Mouse (Mus musculus): ENCODE data around the gene Gm9999. TPM values are rescaled to one million over a fixed set of nuclear protein-coding genes. Genes with fewer than 3 reads are reported as not detected.
"Not testable (repeated sequence)": the region's sequence is repeated elsewhere in the genome, so short reads cannot be mapped to it uniquely, and the experiment has no call there.

The Gm9999 gene
- polyA plus RNA-seq, 1 experiment from 2014 or later: not detected

DNA sequence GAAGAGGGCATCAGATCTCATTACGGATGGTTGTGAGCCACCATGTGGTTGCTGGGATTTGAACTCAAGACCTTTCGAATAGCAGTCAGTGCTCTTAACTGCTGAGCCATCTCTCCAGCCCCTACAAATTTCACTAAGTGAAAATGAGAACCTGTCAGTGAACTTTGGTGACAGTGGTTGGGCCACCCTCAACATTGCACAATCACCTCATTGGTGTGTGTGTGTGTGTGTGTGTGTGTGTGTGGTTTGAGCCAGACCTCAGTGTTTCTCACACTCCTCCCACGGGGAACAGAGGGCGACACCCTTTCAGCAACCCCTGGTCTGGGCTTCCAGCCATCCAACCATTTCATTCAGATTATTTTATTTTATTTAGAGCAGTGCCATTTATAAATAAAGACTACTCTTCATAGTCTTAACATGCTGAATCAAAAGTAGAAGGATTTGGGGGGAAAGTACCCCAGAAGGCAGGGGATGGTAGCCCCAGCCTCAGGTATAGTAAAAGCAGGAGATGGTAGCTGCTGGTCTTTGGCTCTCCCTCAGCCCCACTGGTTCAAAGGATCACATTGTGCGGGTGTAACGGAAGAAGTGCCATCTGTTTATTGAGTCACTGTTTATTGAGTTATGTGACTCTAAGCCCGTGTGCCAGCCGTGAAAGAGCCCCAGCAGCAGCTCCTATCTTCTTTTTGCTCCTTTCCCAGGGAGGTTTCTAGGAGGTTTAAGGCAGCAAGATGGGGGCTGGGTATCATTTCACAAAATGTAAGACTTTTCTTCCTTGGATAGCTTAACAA lies 2.5 kb downstream of the Gm9999 start:
- H3K27ac ChIP-seq: no peak overlapping the region
- H3K4me1 ChIP-seq (replicated peaks): peaks cover 4% of the 10 kb centered on the region; the same call in 1 of the 2 replicates
- no peak overlapping the region for H3K9ac ChIP-seq
- H3K4me2 ChIP-seq: no peak overlapping the region
- H3K4me3 ChIP-seq: no peak overlapping the region
- 66% methylated on average over 8 of the region's 8 CpGs for WGBS
- no peaks in the 10 kb centered on the region for H3K9me3 ChIP-seq
- no peak for ATAC-seq (ENCODE audit: low FRiP score)
- no peaks in the 10 kb centered on the region for H3K27me3 ChIP-seq
- 0 out of 2 replicates have a peak, but pooled peaks cover 5% of the 10 kb centered on the region for H3K36me3 ChIP-seq

DNA sequence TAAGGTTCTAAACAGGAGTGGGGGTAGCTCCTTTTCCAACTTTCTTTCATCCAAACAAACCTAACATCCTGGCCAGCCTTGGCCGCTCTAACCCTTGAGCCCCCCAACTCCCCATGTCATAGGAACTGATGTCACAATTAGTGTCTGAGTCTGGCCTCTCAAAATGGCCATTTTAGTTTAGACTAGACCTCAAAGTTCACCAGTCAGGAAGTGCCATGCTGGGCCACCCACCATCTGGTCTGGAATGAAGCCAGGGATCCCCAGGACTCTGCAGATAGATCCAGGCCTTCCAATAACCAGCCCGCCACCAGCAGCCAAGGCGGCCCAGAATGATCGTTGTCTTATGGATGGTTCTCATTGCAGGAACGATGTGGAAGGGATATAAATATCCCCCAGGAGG lies 3.3 kb downstream of the Gm9999 start:
- no peak overlapping the region for H3K27ac ChIP-seq

DNA sequence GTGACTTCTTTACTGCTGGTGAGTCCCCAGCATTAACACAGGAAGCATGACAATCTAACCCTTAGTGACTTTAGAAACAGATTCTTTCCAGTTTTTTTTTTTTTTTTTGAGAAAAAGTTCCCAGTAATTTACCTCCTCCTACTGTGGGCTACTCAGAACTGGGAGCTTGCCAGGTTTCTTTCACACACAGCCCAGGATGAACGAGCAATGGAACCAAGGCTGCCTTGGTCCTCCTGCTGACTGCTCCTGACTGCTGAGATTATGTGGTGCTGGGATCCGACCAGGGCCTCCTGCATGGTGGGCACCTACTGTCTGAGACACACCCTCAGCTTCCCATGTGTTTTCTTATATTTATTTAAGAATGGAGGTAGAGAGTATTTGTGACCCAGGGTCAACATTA lies 3.7 kb downstream of the Gm9999 start:
- Histone ChIP-seq H3K36me3 (peaks cover 12% of the 10 kb centered on the region), H3K27me3 (no peaks in the 10 kb centered on the region), H3K9ac (no peak overlapping the region), H3K4me3 (no peak overlapping the region), H3K9me3 (no peaks in the 10 kb centered on the region), H3K27ac (no peak overlapping the region), H3K4me2 (no peak overlapping the region), H3K4me1 (replicated peaks) (peaks cover 4% of the 10 kb centered on the region; the same call in 1 of the 2 replicates)
- WGBS: 53% methylated on average over 2 of the region's 2 CpGs
- no peak for ATAC-seq (ENCODE audit: low FRiP score)

More for the DNA sequence above, 3.3 kb downstream of the Gm9999 start:
- Histone ChIP-seq H3K9ac (no peak overlapping the region), H3K4me2 (no peak overlapping the region), H3K9me3 (no peaks in the 10 kb centered on the region), H3K4me3 (no peak overlapping the region), H3K4me1 (replicated peaks) (peaks cover 4% of the 10 kb centered on the region; the same call in 1 of the 2 replicates), H3K27me3 (no peaks in the 10 kb centered on the region), H3K36me3 (peaks cover 8% of the 10 kb centered on the region; the same call in 1 of the 2 replicates)
- ATAC-seq (ENCODE audit: low FRiP score): no peak
- WGBS: 62% methylated on average over 5 of the region's 5 CpGs

DNA sequence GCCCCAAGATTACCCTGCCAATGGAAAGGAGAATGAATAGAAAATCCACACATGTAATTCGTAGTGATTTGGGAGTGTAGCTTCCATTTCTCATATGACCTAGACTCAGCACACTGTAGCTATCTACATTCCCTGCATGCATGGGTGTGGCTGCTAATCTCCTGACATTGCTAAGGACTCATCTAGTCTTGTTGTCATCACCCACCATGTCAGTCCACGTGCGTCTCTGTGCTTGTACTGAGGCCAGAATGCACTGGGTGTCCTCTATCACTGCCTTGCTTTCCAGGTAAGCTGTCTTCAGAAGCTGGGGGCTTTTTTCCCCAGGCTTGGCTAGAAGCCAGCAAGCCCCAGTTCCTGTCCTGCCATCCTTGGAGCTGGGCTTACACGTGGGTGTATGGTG lies 6.0 kb downstream of the Gm9999 start:
- ATAC-seq (ENCODE audit: low FRiP score); H3K9me3 ChIP-seq; H3K4me2 ChIP-seq; H3K27ac ChIP-seq; H3K4me1 ChIP-seq (replicated peaks); H3K9ac ChIP-seq; H3K4me3 ChIP-seq; H3K27me3 ChIP-seq: not testable (repeated sequence)
- peaks cover 32% of the 10 kb centered on the region for H3K36me3 ChIP-seq
- WGBS: 82% methylated on average over 4 of the region's 4 CpGs

DNA sequence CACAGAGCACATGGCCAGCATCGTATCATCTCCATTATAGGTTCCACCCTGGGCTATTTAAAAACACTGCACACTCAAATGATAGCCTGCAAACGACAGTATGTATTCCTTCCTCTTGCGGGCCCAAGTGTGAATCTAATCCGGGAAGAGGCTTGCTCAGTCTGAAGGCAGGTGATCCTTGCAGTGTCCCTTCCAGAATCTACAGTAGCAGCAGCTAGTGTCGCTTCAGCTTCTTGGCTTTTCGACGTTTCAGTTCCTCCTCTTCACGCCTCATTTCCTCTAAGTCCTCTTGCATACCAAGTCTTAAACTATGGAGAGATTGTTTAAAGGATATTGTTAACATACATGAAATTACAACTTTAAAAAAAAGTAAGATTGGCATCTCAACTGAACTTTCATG lies 9.7 kb downstream of the Gm9999 start:
- peaks cover 64% of the 10 kb centered on the region for H3K36me3 ChIP-seq
- ATAC-seq (ENCODE audit: low FRiP score): no peak
- no peaks in the 10 kb centered on the region for H3K4me1 ChIP-seq (replicated peaks)
- H3K4me2 ChIP-seq: no peak overlapping the region
- no peaks in the 10 kb centered on the region for H3K27me3 ChIP-seq
- no peak overlapping the region for H3K9ac ChIP-seq
- 86% methylated on average over 8 of the region's 8 CpGs for WGBS
- no peak overlapping the region for H3K4me3 ChIP-seq
- no peak overlapping the region for H3K27ac ChIP-seq
- H3K9me3 ChIP-seq: no peaks in the 10 kb centered on the region

DNA sequence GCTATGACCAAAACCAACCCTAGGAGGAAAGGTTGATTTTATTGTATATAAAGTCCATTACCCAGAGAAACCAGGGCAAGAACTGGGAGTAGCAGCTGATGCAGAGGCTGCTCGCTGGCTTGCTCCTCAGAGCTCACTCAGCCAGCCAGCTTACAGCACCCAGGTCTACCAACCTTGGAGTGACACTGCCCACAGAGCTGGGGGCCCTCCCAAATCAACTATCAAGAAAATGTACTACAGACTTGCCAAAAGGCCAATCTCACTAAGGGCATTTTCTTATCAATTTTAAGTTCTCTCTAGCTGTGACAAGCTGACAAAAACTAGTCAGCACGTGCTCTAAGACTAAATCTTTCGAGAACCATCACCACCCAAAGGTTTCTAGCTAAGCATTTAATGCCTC lies 12.2 kb downstream of the Gm9999 start:
- 94% methylated on average over 3 of the region's 3 CpGs for WGBS
- Histone ChIP-seq H3K9ac (no peak overlapping the region), H3K9me3 (no peaks in the 10 kb centered on the region), H3K4me3 (no peak overlapping the region), H3K36me3 (peaks cover 73% of the 10 kb centered on the region), H3K27me3 (no peaks in the 10 kb centered on the region), H3K27ac (no peak overlapping the region), H3K4me2 (no peak overlapping the region), H3K4me1 (replicated peaks) (peaks cover 9% of the 10 kb centered on the region)
- no peak for ATAC-seq (ENCODE audit: low FRiP score)

DNA sequence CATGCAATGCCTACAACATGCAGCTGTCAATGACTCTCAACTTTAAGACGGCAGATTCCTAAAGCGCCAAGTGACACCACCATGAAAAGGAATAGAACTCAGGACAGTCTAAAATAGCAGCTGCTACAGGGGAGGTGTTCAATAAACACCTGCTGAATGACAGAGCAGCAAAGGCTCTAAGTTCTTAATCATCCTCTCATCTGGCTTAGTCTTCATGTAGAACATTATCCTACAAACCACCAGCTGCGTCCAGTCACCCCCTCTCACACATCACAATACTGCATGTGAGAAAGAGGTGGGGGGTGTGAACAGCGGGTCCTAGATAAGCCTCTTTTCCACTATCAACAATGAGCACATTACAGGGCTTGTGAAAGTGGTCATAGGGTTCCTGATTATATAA lies 13.6 kb downstream of the Gm9999 start:
- Histone ChIP-seq H3K9ac (no peak overlapping the region), H3K4me1 (replicated peaks) (peaks cover 20% of the 10 kb centered on the region), H3K4me2 (no peak overlapping the region), H3K4me3 (no peak overlapping the region), H3K9me3 (no peaks in the 10 kb centered on the region), H3K36me3 (peaks cover 64% of the 10 kb centered on the region), H3K27ac (no peak overlapping the region), H3K27me3 (no peaks in the 10 kb centered on the region)
- 96% methylated on average over 4 of the region's 4 CpGs for WGBS
- ATAC-seq (ENCODE audit: low FRiP score): no peak

DNA sequence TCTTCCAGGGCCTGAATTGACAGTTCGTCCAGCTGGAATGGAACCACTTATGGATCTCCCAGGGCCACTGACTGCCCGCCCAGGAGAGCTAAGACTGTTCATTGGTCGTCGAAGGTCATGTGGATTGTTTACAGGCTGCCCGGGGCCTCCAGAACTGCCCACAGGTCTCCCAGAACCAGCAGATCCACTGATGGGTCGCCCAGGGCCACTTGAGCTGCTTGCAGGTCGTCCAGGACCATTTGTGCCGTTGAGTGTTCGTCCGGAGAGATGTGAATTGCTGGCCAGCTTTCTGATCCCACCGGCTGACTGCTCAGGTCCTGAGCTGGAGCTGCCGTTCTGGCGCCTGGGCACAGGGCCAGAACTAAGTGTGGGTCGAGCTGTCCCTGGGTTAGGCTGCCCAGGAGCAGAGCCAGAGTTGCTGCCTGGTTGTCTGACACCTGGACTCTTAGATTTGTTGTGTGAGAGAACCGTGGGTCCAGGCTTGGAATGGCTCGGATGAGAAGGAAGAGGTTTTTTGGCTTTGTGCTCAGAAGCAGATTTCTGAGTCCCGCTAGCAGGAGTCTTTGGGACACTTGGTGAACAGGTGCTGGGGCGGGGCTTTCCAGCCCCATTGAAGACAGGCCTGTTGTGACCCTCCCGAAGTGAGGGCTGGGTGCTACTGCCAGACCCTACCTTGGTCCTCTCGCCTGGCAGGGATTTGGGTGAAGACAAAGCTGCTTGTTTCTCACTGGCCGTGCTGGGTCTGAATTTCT lies 14.4 kb downstream of the Gm9999 start:
- Histone ChIP-seq H3K9ac (no peak overlapping the region), H3K9me3 (no peaks in the 10 kb centered on the region), H3K36me3 (peaks cover 59% of the 10 kb centered on the region), H3K4me2 (no peak overlapping the region), H3K4me3 (no peak overlapping the region), H3K4me1 (replicated peaks) (peaks cover 28% of the 10 kb centered on the region), H3K27ac (no peak overlapping the region), H3K27me3 (no peaks in the 10 kb centered on the region)
- 91% methylated on average over 21 of the region's 21 CpGs for WGBS
- ATAC-seq (ENCODE audit: low FRiP score): no peak

DNA sequence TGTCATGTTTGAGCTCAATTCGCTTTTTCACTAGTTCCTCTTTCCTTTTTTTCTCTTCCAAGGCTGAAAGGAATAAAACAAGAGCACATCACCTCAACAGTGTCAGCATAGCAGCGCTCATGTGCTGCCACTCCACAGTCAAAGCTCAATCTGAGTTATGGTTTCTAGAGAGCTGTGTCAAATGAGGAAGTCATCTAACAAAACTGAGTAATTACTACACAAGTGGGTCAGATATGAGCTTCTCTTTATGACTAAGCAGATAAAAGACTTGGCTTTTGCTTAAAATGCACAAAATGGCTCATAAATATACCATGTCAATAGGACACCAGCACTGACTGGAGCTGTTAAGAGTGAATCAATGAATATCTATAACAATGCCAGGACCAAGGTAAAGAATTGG lies 15.6 kb downstream of the Gm9999 start:
- no peaks in the 10 kb centered on the region for H3K9me3 ChIP-seq
- H3K27me3 ChIP-seq: no peaks in the 10 kb centered on the region
- peaks cover 39% of the 10 kb centered on the region for H3K4me1 ChIP-seq (replicated peaks)
- H3K4me2 ChIP-seq: no peak overlapping the region
- H3K27ac ChIP-seq: no peak overlapping the region
- peaks cover 48% of the 10 kb centered on the region for H3K36me3 ChIP-seq
- H3K4me3 ChIP-seq: no peak overlapping the region
- no peak for ATAC-seq (ENCODE audit: low FRiP score)
- H3K9ac ChIP-seq: no peak overlapping the region
- WGBS: 86% methylated on average over 2 of the region's 2 CpGs

DNA sequence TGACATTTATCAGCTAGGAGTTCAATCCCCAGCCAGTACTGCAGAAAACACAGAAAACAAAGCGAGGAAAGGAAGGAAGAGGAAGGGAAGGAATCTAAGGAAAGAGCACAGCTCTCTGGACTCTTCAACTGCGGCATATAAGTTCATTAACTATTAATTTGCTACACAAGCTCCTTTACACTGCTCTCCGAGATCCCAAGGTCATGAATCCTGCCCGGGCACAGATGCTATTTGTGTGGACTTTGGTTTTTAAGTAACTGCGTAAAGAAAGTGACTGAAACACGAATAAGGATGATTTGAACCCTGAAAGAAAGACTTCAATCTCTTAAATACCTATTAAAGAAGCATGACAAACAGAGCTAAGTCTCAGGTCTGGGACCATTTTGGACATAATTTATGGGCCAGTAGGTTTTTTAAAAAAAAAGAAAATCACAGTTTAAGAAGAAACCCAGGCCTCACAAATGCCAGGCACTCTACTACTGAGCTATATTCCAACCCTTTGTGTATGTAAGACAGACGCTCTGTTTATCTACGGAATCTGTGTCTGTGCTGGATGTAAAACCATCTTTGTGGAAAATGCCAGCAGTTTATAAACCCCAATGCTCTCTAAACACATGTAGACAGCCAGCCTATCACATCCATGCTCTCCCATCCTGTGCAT lies 16.7 kb downstream of the Gm9999 start:
- no peak overlapping the region for H3K27ac ChIP-seq
- no peaks in the 10 kb centered on the region for H3K9me3 ChIP-seq
- H3K27me3 ChIP-seq: no peaks in the 10 kb centered on the region
- no peak overlapping the region for H3K4me3 ChIP-seq
- ATAC-seq (ENCODE audit: low FRiP score): no peak
- peak overlapping the region; percentile 14; the same call in 1 of the 2 replicates for H3K9ac ChIP-seq
- WGBS: 86% methylated on average over 8 of the region's 8 CpGs
- H3K36me3 ChIP-seq: peaks cover 37% of the 10 kb centered on the region
- no peak overlapping the region for H3K4me2 ChIP-seq
- H3K4me1 ChIP-seq (replicated peaks): peaks cover 39% of the 10 kb centered on the region

DNA sequence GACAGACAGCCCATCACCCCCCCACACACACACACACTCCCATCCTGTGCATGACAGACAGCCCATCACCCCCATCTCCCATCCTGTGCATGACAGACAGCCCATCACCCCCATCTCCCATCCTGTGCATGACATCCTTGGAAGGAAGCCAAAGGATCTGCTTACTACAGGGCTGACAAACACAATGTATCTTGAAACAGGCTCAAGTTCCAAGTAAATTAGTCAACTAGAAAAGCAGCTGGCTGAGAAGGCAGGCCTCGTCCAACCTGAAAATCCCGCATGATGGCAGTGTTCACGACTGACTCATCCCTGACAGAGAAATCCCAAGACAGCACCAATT lies 17.2 kb downstream of the Gm9999 start:
- Histone ChIP-seq H3K4me3 (no peak overlapping the region), H3K27me3 (no peaks in the 10 kb centered on the region), H3K9me3 (no peaks in the 10 kb centered on the region), H3K4me2 (no peak overlapping the region), H3K9ac (0 out of 2 replicates have a peak overlapping the region, but pooled peaks have one; percentile 2), H3K27ac (no peak overlapping the region), H3K36me3 (peaks cover 32% of the 10 kb centered on the region), H3K4me1 (replicated peaks) (peaks cover 44% of the 10 kb centered on the region)
- WGBS: 44% methylated on average over 3 of the region's 3 CpGs
- ATAC-seq (ENCODE audit: low FRiP score): peak; percentile 82

DNA sequence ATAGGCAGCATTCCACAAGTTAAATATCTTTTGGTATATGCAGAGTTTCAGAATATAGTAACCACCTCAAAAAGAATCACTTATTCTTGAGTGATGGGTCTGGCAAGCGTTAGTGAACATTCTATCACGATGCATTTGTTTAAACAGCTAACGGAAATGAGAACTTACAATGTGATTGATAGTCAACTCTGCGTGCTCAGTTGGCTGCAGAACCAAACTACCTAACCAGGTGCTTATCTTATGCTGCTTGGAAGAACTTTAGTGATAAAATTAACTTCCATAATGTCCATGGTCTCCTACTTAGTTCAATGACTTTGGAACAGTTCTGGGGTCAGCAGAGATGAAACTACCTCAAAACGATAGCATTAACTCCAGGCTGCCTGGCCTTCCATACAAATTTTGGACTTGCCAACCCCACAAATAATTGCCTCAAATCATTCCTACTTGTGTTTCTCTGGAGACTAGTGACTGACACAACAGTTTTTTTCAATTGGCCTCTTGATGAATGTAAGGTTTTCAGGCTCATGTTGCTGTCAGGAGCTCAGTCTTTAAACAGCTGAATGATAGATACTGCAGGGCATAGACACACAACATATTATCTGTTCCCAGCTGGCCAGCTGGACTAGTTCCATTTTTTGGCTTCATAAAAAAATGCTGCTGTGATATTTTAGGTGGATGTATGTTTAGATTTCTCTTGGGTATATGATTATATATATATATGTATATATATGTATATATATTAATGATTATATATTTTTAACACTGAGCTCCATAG lies 17.9 kb downstream of the Gm9999 start:
- ATAC-seq (ENCODE audit: low FRiP score): no peak
- Histone ChIP-seq H3K9ac (no peak overlapping the region), H3K4me3 (no peak overlapping the region), H3K27ac (no peak overlapping the region), H3K4me2 (no peak overlapping the region), H3K4me1 (replicated peaks) (peaks cover 45% of the 10 kb centered on the region), H3K36me3 (peaks cover 26% of the 10 kb centered on the region), H3K9me3 (no peaks in the 10 kb centered on the region), H3K27me3 (no peaks in the 10 kb centered on the region)
- WGBS: 84% methylated on average over 5 of the region's 5 CpGs
